Mouse (Mus musculus) stomach, postnatal 0 days (tissue): Measurements from ENCODE around the gene Hsf5. TPM values are rescaled to one million over a fixed set of nuclear protein-coding genes. Genes with fewer than 3 reads are reported as not detected.
A peak's percentile ranks its signal among the peaks of the same experiment; 100 is the strongest.

ENCODE experiments used
- ATAC-seq: fragments of 200-750 bp; cut with Nextera tagmentation; 2 replicates; pipeline ENCODE4 v1.8.0; 2017; ENCODE audit not compliant: low FRiP score, low TSS enrichment
- DNase-seq: peaks from one replicate; pipeline ENCODE4 v3.0.0-alpha.2; 2016; ENCODE audit warnings: low spot score
- H3K27ac ChIP-seq: fragments of 300-500 bp; sonication (generic); replicated peaks from 2 replicates; pipeline ENCODE4 v1.5.1; 2014; ENCODE audit warnings: mild to moderate bottlenecking, control low read depth
- H3K27me3 ChIP-seq: fragments of 300-500 bp; sonication (generic); 2 replicates; pipeline ENCODE4 v1.6.1; 2014; ENCODE audit warnings: low read length; ENCODE audit not compliant: control insufficient read depth, insufficient read depth
- H3K36me3 ChIP-seq: fragments of 300-500 bp; sonication (generic); 2 replicates; pipeline ENCODE4 v1.6.1; 2014; ENCODE audit warnings: low read length, mixed read lengths; ENCODE audit not compliant: control insufficient read depth, insufficient read depth
- H3K4me1 ChIP-seq: fragments of 300-500 bp; sonication (generic); replicated peaks from 2 replicates; pipeline ENCODE4 v1.6.1; 2014; ENCODE audit warnings: antibody characterized with exemption; ENCODE audit not compliant: control insufficient read depth, insufficient read depth
- H3K4me2 ChIP-seq: fragments of 300-500 bp; sonication (generic); replicated peaks from 2 replicates; pipeline ENCODE4 v1.6.1; 2014; ENCODE audit warnings: low read depth, mild to moderate bottlenecking, control low read depth, moderate library complexity
- H3K4me3 ChIP-seq: fragments of 300-500 bp; sonication (generic); 2 replicates; pipeline ENCODE4 v1.5.1; 2014; ENCODE audit warnings: low read depth, low read length, control low read depth
- H3K9ac ChIP-seq: fragments of 300-500 bp; sonication (generic); 2 replicates; pipeline ENCODE4 v1.6.1; 2014; ENCODE audit warnings: mild to moderate bottlenecking, low read length, control low read depth, mixed read lengths
- H3K9me3 ChIP-seq: fragments of 300-500 bp; sonication (generic); 2 replicates; pipeline ENCODE4 v1.6.1; 2016; ENCODE audit warnings: low read length; ENCODE audit not compliant: control insufficient read depth
- CTCF ChIP-seq: IDR thresholded peaks from 2 replicates; pipeline ENCODE4 v1.5.1; 2016; ENCODE audit warnings: antibody characterized with exemption, low read depth, mild to moderate bottlenecking, moderate library complexity
- EP300 ChIP-seq: optimal IDR thresholded peaks from 2 replicates; pipeline ENCODE3; 2016; ENCODE audit warnings: antibody characterized with exemption
- WGBS: fragments of 180-500 bp; shearing (Covaris S2); extraction: QIAGEN DNeasy Blood & Tissue Kit; methylation state at CpG from one replicate; pipeline ENCODE4 v1.1.7; 2014; 5-methylcytosine and 5-hydroxymethylcytosine counted together
- polyA plus RNA-seq: library from polyadenylated mRNA; unstranded; fragments of >200 nt; fragmentation: Nextera tagmentation; extraction: Ambion mirVana; gene quantifications from 2 replicates; pipeline ENCODE4 v1.2.1, GENCODE M21; 2015

Hsf5 gene
- polyA plus RNA-seq: 0.12 TPM in 1 of 2 replicates, not detected in the other

DNA sequence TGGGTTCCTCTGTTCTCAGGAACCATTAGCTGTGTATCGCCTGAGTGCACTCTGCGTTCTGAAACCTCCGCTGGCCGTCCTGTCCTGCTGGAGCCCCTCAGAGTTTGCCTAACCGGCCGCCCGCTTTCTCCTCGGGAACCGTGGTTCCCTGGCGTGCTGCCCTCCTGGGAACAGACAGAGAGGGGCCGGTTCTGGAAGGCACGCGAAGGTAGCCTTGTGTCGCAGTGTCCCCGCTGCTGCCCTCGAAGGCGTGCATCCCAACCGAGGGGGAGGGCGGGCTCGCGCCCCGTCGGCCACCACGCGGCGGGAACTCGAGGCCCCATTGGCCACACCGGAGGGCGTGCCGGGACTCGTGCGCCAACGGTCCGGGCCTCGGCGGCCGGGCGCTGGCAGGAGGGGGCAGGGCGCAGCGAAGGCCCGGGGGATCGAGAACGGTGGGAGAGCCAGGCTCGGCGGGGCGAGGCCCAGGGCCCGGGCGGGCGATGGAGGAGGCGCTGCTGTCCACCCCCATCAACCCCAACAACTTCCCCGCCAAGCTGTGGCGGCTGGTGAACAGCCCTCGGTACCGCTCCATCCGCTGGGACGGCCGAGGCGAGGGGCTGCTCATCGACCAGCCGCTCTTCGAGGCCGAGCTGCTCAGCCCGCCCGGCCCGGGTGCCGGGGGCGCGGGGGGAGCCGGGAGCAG is at the start of gene Hsf5:
Gene Hsf5 (plus strand): TSS at position 375 of the 685 bp plus-strand sequence.
- Histone ChIP-seq H3K36me3 (peaks cover 25% of the 10 kb centered on the region), H3K9me3 (no peaks in the 10 kb centered on the region), H3K27me3 (no peaks in the 10 kb centered on the region), H3K4me1 (no peaks in the 10 kb centered on the region), H3K4me3 (no peak within 1 kb of the TSS), H3K27ac (no peak within 1 kb of the TSS), H3K9ac (no peak within 1 kb of the TSS), H3K4me2 (no peak within 1 kb of the TSS)
- WGBS: 88% methylated on average over 65 of the region's 69 CpGs
- DNase-seq (no peak), ATAC-seq (peak; percentile 26; the same call in 1 of the 2 replicates)
- TF ChIP-seq EP300: no peak
- no peak for TF ChIP-seq CTCF

DNA sequence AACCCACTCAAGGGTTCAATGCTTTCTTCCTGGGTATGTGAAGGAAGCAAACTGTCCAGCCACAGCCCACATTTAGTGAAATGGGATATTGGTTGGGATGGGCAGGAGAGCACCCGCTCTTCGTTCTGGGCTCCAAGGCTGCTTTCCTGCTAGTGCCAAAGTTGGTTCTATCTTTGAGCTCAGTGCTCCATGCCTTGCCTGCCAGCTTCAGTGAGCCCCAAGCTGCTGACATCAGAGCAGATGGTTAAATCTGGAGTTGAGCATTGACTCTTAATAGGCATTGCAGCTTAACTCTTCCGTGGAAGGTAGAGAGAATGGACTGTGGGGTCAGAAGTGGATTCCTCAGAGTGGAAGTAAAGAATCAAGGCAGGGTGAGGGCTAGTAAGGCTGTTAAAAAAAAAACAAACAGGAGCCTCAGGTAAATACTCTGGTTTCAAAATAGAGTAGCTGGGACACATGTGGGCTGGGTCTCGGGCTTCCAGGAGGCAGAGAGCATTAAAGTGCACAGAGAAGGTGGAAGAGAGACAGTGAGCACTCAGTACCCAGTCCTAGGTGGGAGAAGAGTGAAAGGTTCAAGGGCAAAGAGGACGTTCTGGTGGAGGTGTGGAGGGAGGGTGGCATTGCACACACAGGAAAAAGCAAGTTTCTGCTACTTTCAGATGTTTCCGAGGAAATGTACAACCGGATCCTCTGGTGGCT is 48.6 kb upstream of the Hsf5 start, which contains the start of gene Sept4:
Gene Sept4 (plus strand): TSS at position 649 of the 699 bp plus-strand sequence.
- no peak for DNase-seq
- WGBS: 80% methylated on average over 7 of the region's 7 CpGs
- Histone ChIP-seq H3K9ac (no peak within 1 kb of the TSS), H3K27ac (no peak within 1 kb of the TSS), H3K9me3 (no peaks in the 10 kb centered on the region), H3K4me2 (no peak within 1 kb of the TSS), H3K36me3 (no peaks in the 10 kb centered on the region), H3K27me3 (no peaks in the 10 kb centered on the region), H3K4me3 (no peak within 1 kb of the TSS), H3K4me1 (no peaks in the 10 kb centered on the region)
- TF ChIP-seq CTCF (no peak), EP300 (no peak)
- no peak for ATAC-seq

DNA sequence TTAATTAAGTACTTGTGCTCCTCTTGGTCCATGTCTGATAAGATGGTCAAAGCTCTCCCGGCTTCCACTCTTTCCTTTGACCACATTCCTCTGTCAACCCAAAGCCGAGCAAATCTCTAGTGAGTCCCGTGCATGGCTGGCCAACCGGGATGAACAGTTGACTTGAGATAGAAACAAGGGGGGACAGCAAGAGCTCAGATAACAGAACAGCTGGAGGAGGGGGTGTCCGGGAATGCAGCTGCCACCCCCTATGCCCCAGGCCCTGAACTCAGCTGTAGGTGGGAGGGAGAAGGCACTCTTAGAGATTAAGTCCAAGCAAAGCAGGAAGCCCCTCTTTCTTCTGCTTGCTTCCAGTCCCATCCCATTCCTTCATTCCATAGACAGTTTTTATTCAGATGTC is 46.2 kb upstream of the Hsf5 start:
- no peaks in the 10 kb centered on the region for H3K9me3 ChIP-seq
- H3K27ac ChIP-seq: no peak overlapping the region
- ATAC-seq: no peak
- TF ChIP-seq CTCF (no peak), EP300 (no peak)
- no peaks in the 10 kb centered on the region for H3K36me3 ChIP-seq
- no peak overlapping the region for H3K4me3 ChIP-seq
- no peak overlapping the region for H3K9ac ChIP-seq
- no peak for DNase-seq
- no peaks in the 10 kb centered on the region for H3K27me3 ChIP-seq
- 59% methylated on average over 5 of the region's 5 CpGs for WGBS
- no peak overlapping the region for H3K4me2 ChIP-seq
- H3K4me1 ChIP-seq: no peaks in the 10 kb centered on the region

DNA sequence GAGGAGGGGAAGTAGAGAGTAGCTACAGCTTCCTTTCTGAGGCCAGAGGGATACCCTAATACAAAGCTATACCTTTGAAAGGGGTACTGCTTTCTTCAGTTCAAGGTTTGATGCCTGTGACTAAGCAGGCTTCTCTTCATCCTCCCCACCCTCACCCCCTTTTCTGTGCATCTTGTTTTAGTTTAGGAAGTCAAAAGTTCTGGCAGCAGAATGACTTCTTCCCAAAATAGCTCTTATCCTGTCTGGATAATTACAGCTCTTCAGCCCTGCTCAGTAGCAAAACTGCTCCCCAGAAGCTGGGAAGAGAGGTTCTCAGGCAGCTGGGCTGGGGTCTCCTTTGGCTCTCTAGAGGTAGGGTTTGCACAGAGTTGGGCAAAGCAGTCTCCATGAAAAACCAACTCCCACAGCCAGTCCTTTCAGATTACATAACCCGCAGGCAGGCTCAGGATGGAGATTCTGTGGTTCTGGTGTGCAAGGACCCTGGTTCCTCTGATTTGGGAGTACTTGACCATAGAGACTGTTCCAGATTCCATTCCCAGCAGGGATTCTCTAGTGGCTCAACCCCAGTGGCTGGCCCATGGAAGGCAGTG is 45.5 kb upstream of the Hsf5 start:
- Histone ChIP-seq H3K4me1 (no peaks in the 10 kb centered on the region), H3K9me3 (no peaks in the 10 kb centered on the region), H3K36me3 (no peaks in the 10 kb centered on the region), H3K4me3 (no peak overlapping the region), H3K27me3 (no peaks in the 10 kb centered on the region), H3K4me2 (no peak overlapping the region), H3K27ac (0 out of 2 replicates have a peak overlapping the region, but pooled peaks have one; percentile 8), H3K9ac (no peak overlapping the region)
- no peak for TF ChIP-seq EP300
- TF ChIP-seq CTCF: no peak
- no peak for ATAC-seq
- WGBS: 95% methylated on average over 1 of the region's 1 CpGs
- no peak for DNase-seq

DNA sequence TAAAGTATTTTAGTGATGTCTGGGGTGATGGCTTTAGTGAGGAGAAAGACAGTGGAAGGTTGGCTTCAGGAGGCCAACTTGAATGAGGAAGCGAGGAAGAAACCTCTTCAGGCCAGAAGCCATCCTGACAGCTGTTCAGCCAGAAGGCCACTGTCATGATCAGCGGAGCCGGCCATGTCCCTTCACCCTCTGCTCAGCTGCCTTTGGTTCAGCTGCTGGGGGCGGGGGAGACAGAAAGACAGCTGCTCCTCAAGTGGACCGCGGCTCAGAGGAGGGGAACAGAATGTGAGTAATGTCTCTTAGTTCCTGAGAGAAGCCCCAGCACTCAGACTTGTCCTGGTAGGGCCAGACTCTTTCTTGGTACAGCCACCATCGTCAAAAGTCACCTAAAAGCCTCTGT is 43.2 kb upstream of the Hsf5 start:
- H3K27me3 ChIP-seq: no peaks in the 10 kb centered on the region
- H3K4me2 ChIP-seq: no peak overlapping the region
- no peaks in the 10 kb centered on the region for H3K36me3 ChIP-seq
- H3K4me1 ChIP-seq: peaks cover 3% of the 10 kb centered on the region; the same call in 1 of the 2 replicates
- 74% methylated on average over 7 of the region's 7 CpGs for WGBS
- ATAC-seq (no peak), DNase-seq (no peak)
- no peak overlapping the region for H3K9ac ChIP-seq
- no peaks in the 10 kb centered on the region for H3K9me3 ChIP-seq
- TF ChIP-seq CTCF (no peak), EP300 (no peak)
- H3K4me3 ChIP-seq: no peak overlapping the region
- H3K27ac ChIP-seq: no peak overlapping the region
